Mouse (Mus musculus) cerebellum, adult 2 months (tissue): Measurements from ENCODE around the gene Hfe. TPM values are rescaled to one million over a fixed set of nuclear protein-coding genes. Genes with fewer than 3 reads are reported as not detected.

Experiments
- DNase-seq, 2 experiments: peaks; one replicate each; pipeline ENCODE4 v3.0.0; 2021
- H3K27ac ChIP-seq: fragments of 200-500 bp; 2 replicates; pipeline ENCODE4 v1.5.1; 2012; ENCODE audit warnings: low read length, control low read depth, inconsistent platforms; ENCODE audit not compliant: insufficient read depth
- H3K27me3 ChIP-seq: fragments of 200-500 bp; 2 replicates; pipeline ENCODE4 v1.6.1; 2012; ENCODE audit warnings: inconsistent platforms, mild to moderate bottlenecking, low read length, moderate library complexity; ENCODE audit not compliant: control insufficient read depth, insufficient read depth
- H3K4me1 ChIP-seq: fragments of 200-500 bp; 2 replicates; pipeline ENCODE4 v1.6.1; 2011; ENCODE audit warnings: low read length; ENCODE audit not compliant: control insufficient read depth, insufficient read depth
- H3K4me3 ChIP-seq: fragments of 200-500 bp; replicated peaks from 2 replicates; pipeline ENCODE3; 2011; ENCODE audit warnings: mild to moderate bottlenecking, low read depth, low read length, control low read depth; ENCODE audit not compliant: insufficient read depth
- CTCF ChIP-seq: fragments of 200-500 bp; IDR thresholded peaks from 2 replicates; pipeline ENCODE4 v1.5.1; 2011; ENCODE audit warnings: low read depth, mild to moderate bottlenecking, control low read depth, low read length, moderate library complexity, borderline replicate concordance; ENCODE audit not compliant: insufficient read depth
- POLR2A ChIP-seq: fragments of 200-500 bp; IDR thresholded peaks from 2 replicates; pipeline ENCODE4 v1.6.1; 2011; ENCODE audit warnings: low read length, control low read depth, borderline replicate concordance; ENCODE audit not compliant: insufficient read depth
- WGBS: fragments of 180-500 bp; shearing (Covaris S2); methylation state at CpG from one replicate; pipeline ENCODE4 v1.1.7; 2018; 5-methylcytosine and 5-hydroxymethylcytosine counted together
- polyA plus RNA-seq: library from polyadenylated mRNA; depleted of rRNA; stranded (reverse); fragments of >200 nt; gene quantifications from 2 replicates; pipeline ENCODE4 v1.2.3, GENCODE M21; 2012

The Hfe gene
- polyA plus RNA-seq, 1 experiment, result 6.2 TPM

DNA sequence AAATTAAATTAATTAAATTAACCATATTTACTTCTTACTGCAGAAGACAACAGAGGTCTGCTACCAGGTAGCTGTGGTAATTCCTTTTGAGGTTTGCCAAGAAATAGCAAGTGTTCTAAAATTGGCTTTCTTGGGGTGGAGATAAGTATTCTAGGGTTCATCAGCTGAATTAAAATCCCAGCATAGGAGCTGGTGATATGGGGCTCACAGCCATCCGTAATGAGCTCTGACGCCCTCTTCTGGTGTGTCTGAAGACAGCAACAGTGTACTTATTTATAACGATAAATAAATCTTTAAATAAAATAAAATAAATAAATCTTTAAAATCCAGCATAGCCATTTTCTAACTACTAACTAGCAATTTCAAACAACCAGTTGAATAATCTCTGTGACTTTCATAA, 10.9 kb downstream of the Hfe start:
- Histone ChIP-seq H3K27me3 (no peaks in the 10 kb centered on the region), H3K4me1 (no peaks in the 10 kb centered on the region), H3K4me3 (no peak overlapping the region), H3K27ac (no peak overlapping the region)
- TF ChIP-seq POLR2A (no peak), CTCF (no peak)
- WGBS, result 66% methylated on average over 3 of the region's 3 CpGs
- no peak for DNase-seq

DNA sequence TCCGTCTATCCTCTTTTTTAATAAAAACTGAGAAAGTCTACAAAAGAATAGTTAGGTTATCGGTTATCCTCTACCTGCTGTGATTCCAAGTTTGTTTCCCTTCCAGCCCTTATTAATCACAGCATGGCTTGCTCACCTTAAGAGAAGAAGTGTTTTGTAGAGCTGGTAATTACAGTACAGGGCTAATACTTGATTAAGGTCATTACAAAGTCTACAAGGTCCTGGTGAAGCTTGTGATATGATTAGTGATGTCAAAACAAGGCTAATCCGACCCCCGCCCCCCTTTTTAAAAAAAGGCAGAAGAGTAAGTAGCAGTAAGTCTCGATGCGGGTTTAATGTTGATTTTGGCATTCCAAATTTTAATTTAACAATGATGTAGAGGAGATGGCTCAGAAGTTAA, 11.7 kb downstream of the Hfe start:
- Histone ChIP-seq H3K27me3 (no peaks in the 10 kb centered on the region), H3K4me3 (no peak overlapping the region), H3K27ac (no peak overlapping the region), H3K4me1 (no peaks in the 10 kb centered on the region)
- DNase-seq, result no peak
- TF ChIP-seq CTCF, result no peak
- TF ChIP-seq POLR2A, result no peak
- 66% methylated on average over 6 of the region's 6 CpGs for WGBS

DNA sequence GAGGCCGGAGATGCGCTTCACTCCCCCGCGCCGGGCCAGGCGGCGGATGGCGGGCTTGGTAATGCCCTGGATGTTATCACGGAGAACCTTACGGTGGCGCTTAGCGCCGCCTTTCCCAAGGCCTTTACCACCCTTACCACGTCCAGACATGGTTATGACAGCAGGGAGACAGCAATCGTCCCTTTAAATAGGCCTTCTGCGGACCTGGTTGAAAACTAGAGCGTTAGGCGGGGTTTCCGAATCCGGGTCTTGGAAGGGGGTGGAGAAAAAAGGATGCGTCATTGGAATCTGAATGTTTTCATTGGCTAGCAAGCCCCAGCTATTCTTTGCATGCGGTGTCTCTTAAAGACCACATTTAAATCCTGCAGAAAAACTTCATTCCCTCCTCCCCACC, 12.4 kb downstream of the Hfe start, which contains the start of gene Hist1h4c:
Gene Hist1h4c (minus strand): TSS at position 155 of the 394 bp plus-strand sequence.
- TF ChIP-seq POLR2A, result peak; percentile 100
- TF ChIP-seq CTCF, result no peak; the same call in 1 of the 2 replicates

DNA sequence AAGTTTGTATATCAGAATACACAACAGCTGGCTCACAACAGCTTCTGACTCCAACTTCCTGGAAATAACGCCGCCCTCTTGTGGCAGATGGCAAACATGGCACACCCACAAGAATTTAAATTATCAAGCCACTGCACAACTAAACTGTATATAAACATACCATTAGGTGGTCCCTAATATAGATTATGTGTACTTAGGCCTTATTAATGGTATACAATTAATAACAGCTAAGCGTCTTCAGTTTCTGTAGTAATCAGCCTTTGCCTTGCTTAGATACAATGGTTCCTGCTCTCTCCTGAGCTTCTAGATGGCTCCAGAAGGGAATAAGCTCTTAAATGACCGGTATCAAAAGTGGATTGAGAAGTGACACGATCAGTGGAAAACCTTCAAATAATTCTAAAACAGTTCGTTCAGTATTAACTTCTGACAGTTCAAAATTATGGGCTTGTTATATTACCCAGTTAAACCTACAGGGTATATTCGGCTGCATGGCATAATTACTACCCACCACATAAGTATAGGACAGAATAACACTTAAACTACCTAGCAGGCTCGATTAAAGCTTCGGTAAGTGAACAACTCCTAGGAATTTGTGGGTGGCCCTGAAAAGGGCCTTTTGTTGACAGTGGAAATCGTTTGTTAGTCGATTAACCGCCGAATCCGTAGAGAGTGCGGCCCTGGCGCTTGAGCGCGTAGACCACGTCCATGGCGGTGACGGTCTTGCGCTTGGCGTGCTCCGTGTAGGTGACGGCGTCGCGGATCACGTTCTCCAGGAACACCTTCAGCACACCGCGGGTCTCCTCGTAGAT, 13.0 kb downstream of the Hfe start:
- Histone ChIP-seq H3K4me1 (no peaks in the 10 kb centered on the region), H3K27ac (peak overlapping the region; percentile 10; the same call in 1 of the 2 replicates), H3K27me3 (no peaks in the 10 kb centered on the region), H3K4me3 (peak overlapping the region; percentile 37)
- TF ChIP-seq POLR2A (no peak), CTCF (peak; percentile 34; the same call in 1 of the 2 replicates)
- DNase-seq, result peak; percentile 21 to 29
- WGBS, result under 1% methylated on average over 25 of the region's 32 CpGs

More for the DNA sequence above, 12.4 kb downstream of the Hfe start, which contains the start of gene Hist1h4c:
- peak; percentile 99 to 100 for DNase-seq
- peak within 1 kb of the TSS; percentile 37 for H3K4me3 ChIP-seq
- 1% methylated on average over 22 of the region's 22 CpGs for WGBS
- no peaks in the 10 kb centered on the region for H3K4me1 ChIP-seq
- H3K27me3 ChIP-seq, result no peaks in the 10 kb centered on the region
- H3K27ac ChIP-seq, result peak within 1 kb of the TSS; percentile 10; the same call in 1 of the 2 replicates

DNA sequence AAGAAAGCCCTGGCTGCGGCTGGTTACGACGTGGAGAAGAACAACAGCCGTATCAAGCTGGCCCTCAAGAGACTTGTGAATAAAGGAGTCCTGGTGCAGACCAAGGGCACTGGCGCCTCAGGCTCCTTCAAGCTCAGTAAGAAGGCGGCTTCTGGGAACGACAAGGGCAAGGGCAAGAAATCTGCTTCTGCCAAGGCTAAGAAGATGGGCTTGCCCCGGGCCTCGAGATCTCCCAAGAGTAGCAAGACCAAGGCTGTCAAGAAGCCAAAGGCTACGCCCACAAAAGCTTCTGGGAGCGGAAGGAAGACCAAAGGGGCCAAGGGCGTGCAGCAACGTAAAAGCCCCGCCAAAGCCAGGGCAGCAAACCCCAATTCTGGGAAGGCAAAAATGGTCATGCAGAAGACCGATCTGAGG, 14.6 kb downstream of the Hfe start:
- no peaks in the 10 kb centered on the region for H3K4me1 ChIP-seq

DNA sequence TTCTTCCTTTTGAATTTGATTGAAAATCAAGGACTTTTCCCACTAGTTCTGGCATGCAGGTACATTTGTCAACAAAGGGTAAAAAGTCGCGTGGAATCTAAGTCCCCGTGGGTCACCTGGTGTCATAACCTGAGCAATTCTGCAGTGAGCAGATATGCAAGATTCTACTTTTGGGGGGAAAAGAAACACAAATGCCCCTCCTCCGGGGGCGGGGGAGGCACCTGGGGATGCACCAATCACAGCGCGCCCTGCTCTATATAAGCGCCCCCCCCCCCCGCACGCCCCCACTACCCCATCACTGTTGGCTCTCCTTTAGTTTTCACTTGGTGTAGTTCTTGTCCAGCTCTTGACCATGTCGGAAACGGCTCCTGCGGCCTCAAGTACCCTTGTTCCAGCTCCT, 15.1 kb downstream of the Hfe start, which contains the start of gene Hist1h1t:
Gene Hist1h1t (plus strand): TSS at position 301 of the 400 bp plus-strand sequence.
- Histone ChIP-seq H3K27ac (no peak within 1 kb of the TSS), H3K4me1 (no peaks in the 10 kb centered on the region), H3K27me3 (no peaks in the 10 kb centered on the region), H3K4me3 (no peak within 1 kb of the TSS)
- TF ChIP-seq CTCF, result no peak
- no peak for TF ChIP-seq POLR2A
- no peak for DNase-seq
- 54% methylated on average over 13 of the region's 13 CpGs for WGBS

More for the DNA sequence above, 14.6 kb downstream of the Hfe start:
- TF ChIP-seq POLR2A, result no peak
- TF ChIP-seq CTCF, result no peak
- Histone ChIP-seq H3K4me3 (no peak overlapping the region), H3K27ac (no peak overlapping the region), H3K27me3 (no peaks in the 10 kb centered on the region)
- WGBS, result 58% methylated on average over 15 of the region's 15 CpGs
- DNase-seq, result no peak

DNA sequence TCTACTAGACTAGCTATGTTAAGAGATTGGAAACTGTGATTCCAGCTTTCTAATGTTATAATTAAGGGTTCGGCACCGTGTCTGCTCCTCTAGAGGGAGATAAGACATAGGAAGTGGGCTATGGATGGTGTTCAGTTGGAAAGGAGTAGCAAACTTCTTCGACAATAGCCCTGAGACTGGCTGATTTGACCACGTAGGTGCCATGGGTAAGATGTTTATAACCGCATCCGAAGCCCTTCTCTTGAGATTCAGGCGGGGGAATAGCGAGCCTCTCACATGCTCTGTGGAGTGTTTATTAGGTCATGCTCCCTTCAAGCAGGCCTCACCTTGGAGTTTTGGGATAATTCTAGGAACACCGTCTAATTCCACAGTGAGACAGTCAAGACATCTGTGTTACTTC, 15.7 kb downstream of the Hfe start:
- Histone ChIP-seq H3K27ac (no peak overlapping the region), H3K4me3 (no peak overlapping the region), H3K27me3 (no peaks in the 10 kb centered on the region), H3K4me1 (no peaks in the 10 kb centered on the region)
- DNase-seq, result no peak
- 96% methylated on average over 9 of the region's 9 CpGs for WGBS
- TF ChIP-seq CTCF (no peak), POLR2A (no peak)

DNA sequence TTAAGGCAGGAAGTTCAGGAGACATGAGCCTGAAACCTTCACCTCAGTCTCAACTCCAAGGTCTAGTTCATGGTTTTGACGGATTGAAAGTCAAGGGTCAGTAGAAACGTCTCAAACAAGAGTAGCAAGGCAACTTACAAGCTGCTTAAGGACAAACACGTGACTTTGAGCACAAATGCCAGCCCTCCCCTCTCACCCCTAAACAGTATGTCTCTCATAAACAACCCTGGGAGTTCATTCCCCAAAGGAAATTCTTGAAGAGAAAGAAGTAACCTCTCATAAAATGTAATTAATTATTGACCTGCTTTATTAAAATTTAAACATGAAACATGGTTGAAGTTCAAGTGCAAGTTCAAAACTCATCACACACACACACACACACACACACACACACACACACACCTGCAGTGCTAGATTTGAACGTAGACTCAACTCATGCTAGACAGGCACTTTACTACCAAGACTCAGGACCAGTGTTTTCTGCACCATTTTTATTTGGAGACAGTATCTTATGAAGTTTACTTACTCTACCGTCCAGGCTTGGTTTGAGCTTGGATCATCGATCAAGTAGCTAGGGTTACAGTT, 16.7 kb downstream of the Hfe start:
- 85% methylated on average over 6 of the region's 6 CpGs for WGBS
- H3K4me3 ChIP-seq, result no peak overlapping the region
- TF ChIP-seq CTCF (no peak), POLR2A (no peak)

More for the DNA sequence above, 16.7 kb downstream of the Hfe start:
- Histone ChIP-seq H3K27ac (no peak overlapping the region), H3K27me3 (no peaks in the 10 kb centered on the region), H3K4me1 (no peaks in the 10 kb centered on the region)
- no peak for DNase-seq
